Mouse (Mus musculus) duodenum, adult 2 months (tissue): Measurements from ENCODE around the gene Lgals9. TPM values are rescaled to one million over a fixed set of nuclear protein-coding genes. Genes with fewer than 3 reads are reported as not detected.

Experiments
- polyA plus RNA-seq: library from polyadenylated mRNA; depleted of rRNA; stranded (reverse); fragments of >200 nt; gene quantifications from 2 replicates; pipeline ENCODE4 v1.2.3, GENCODE M21; 2012; ENCODE audit warnings: low replicate concordance; rRNA removed

The Lgals9 gene
- 404 and 515 TPM in 2 replicates for polyA plus RNA-seq

GRCm38 (mm10) chr11:78984483-78985177 is at the start of gene Lgals9:
Lgals9 (minus strand) TSS chr11:78984946.

GRCm38 (mm10) chr11:78920411-78920939 is 64.3 kb downstream of the Lgals9 start, which contains the start of gene Nos2:
Nos2 (plus strand) TSS chr11:78920787.

Other genes with a start within 250 kb of the Lgals9 start
- 31.3 and 36.5 TPM in 2 replicates for gene Ccnq, start 233.2 kb downstream of the Lgals9 start, polyA plus RNA-seq
- 22.0 and 23.5 TPM in 2 replicates for gene Lyrm9, start 158.4 kb downstream of the Lgals9 start, polyA plus RNA-seq
- gene Nos2, start 64.2 kb downstream of the Lgals9 start, polyA plus RNA-seq = 1.7 and 5.6 TPM in 2 replicates
- gene Ksr1, start 161.5 kb upstream of the Lgals9 start, polyA plus RNA-seq = 60.1 and 61.3 TPM in 2 replicates